Mouse (Mus musculus) midbrain, embryonic 11.5 days (tissue): Measurements from ENCODE around the gene Slc18a2. TPM values are rescaled to one million over a fixed set of nuclear protein-coding genes. Genes with fewer than 3 reads are reported as not detected.
A peak's percentile ranks its signal among the peaks of the same experiment; 100 is the strongest.

ENCODE experiments used
- ATAC-seq: fragments of 200-750 bp; cut with Nextera tagmentation; 2 replicates; pipeline ENCODE4 v1.8.0; 2017; ENCODE audit warnings: moderate TSS enrichment, moderate library complexity; ENCODE audit not compliant: low FRiP score
- DNase-seq: peaks from one replicate; pipeline ENCODE4 v3.0.0; 2015; ENCODE audit warnings: low spot score; ENCODE audit errors: missing footprints
- H3K27ac ChIP-seq: fragments of 300-500 bp; sonication (generic); 2 replicates; pipeline ENCODE4 v1.5.1; 2014; ENCODE audit warnings: low read depth, low read length
- H3K27me3 ChIP-seq: fragments of 300-500 bp; sonication (generic); 2 replicates; pipeline ENCODE4 v1.6.1; 2014; ENCODE audit warnings: mild to moderate bottlenecking, low read length, moderate library complexity, mixed read lengths; ENCODE audit not compliant: control insufficient read depth, insufficient read depth
- H3K36me3 ChIP-seq: fragments of 300-500 bp; sonication (generic); 2 replicates; pipeline ENCODE4 v1.6.1; 2014; ENCODE audit warnings: mild to moderate bottlenecking, low read length, moderate library complexity, mixed read lengths; ENCODE audit not compliant: control insufficient read depth, insufficient read depth
- H3K4me1 ChIP-seq: fragments of 300-500 bp; sonication (generic); 2 replicates; pipeline ENCODE4 v1.6.1; 2014; ENCODE audit warnings: low read length; ENCODE audit not compliant: control insufficient read depth, insufficient read depth
- H3K4me2 ChIP-seq: fragments of 300-500 bp; sonication (generic); 2 replicates; pipeline ENCODE4 v1.6.1; 2014; ENCODE audit warnings: mild to moderate bottlenecking, moderate library complexity
- H3K4me3 ChIP-seq: fragments of 300-500 bp; sonication (generic); 2 replicates; pipeline ENCODE4 v1.5.1; 2014; ENCODE audit warnings: low read depth, low read length
- H3K9ac ChIP-seq: fragments of 300-500 bp; sonication (generic); 2 replicates; pipeline ENCODE4 v1.6.1; 2014; ENCODE audit warnings: low read length
- H3K9me3 ChIP-seq: fragments of 300-500 bp; sonication (generic); 2 replicates; pipeline ENCODE4 v1.6.1; 2016; ENCODE audit warnings: low read length; ENCODE audit not compliant: control insufficient read depth
- WGBS: fragments of 180-500 bp; shearing (Covaris S2); extraction: QIAGEN DNeasy Blood & Tissue Kit; methylation state at CpG from one replicate; pipeline ENCODE4 v1.1.7; 2014; 5-methylcytosine and 5-hydroxymethylcytosine counted together
- polyA plus RNA-seq: library from polyadenylated mRNA; unstranded; fragments of >200 nt; fragmentation: Nextera tagmentation; extraction: Ambion mirVana; gene quantifications from 2 replicates; pipeline ENCODE4 v1.2.1, GENCODE M21; 2014

Slc18a2 gene
- polyA plus RNA-seq, 1 experiment from 2014 or later = 16.0 TPM

- DNase-seq (no peak), ATAC-seq (no peak)
- Histone ChIP-seq H3K9me3 (no peaks in the 10 kb centered on the region), H3K27me3 (no peaks in the 10 kb centered on the region), H3K4me2 (peak overlapping the region; percentile 76), H3K9ac (peak overlapping the region; percentile 89), H3K4me1 (peaks cover 24% of the 10 kb centered on the region), H3K27ac (no peak overlapping the region), H3K4me3 (peak overlapping the region; percentile 88), H3K36me3 (no peaks in the 10 kb centered on the region)
- under 1% methylated on average over 14 of the region's 14 CpGs for WGBS
Observed at GRCm38 (mm10) chr19:59344304-59344711, 83.6 kb downstream of the Slc18a2 start.

DNA sequence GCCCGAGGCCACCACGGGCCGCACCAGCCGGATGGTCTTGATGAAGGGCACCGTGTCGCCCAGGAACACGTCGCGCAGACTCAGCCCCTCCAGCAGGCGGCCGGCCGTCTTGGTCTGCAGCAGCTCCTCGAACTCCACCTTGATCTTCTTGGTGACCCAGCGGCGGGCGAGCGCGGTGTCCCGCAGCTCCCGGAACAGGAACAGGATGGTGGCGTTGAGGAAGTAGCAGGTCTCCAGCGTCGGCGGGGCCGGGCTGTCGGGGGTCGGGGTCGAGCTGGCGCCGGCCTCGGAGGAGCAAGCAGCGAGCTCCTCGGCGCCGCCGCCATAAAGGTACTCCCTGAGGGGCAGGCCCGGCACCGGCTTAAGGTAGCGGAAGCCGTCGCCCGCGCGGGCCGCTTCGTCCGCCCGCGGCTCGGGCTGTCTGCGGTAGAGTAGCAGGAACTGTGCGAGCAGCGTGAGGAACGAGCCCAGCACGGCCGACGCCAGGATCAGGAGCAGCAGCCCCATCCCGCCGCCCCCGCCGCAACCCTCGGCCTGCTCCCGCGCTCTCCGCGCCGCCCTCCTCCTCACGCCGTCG is 84.5 kb downstream of the Slc18a2 start:
- peak; percentile 63 for ATAC-seq

More for the DNA sequence above, 84.5 kb downstream of the Slc18a2 start:
- no peaks in the 10 kb centered on the region for H3K27me3 ChIP-seq
- H3K4me2 ChIP-seq = peak overlapping the region; percentile 76
- no peaks in the 10 kb centered on the region for H3K9me3 ChIP-seq
- 1% methylated on average over 51 of the region's 70 CpGs for WGBS
- H3K27ac ChIP-seq = peak overlapping the region; percentile 85
- peak overlapping the region; percentile 88 for H3K4me3 ChIP-seq
- peak; percentile 94 for DNase-seq
- peaks cover 24% of the 10 kb centered on the region for H3K4me1 ChIP-seq
- H3K9ac ChIP-seq = peak overlapping the region; percentile 89
- no peaks in the 10 kb centered on the region for H3K36me3 ChIP-seq

Other genes starting within 250 kb of the Slc18a2 start
- gene Shtn1, start 184.8 kb upstream of the Slc18a2 start, polyA plus RNA-seq = 1.4 and 2.7 TPM in 2 replicates
- gene Vax1, start 90.8 kb upstream of the Slc18a2 start, polyA plus RNA-seq = 0.18 and 0.65 TPM in 2 replicates
- gene Kcnk18, start 41.7 kb upstream of the Slc18a2 start, polyA plus RNA-seq = not detected in 2 replicates
- 15.1 and 25.5 TPM in 2 replicates for gene Rps12-ps3, start 61.4 kb downstream of the Slc18a2 start, polyA plus RNA-seq
- gene Pdzd8, start 84.9 kb downstream of the Slc18a2 start, polyA plus RNA-seq = 12.9 and 13.4 TPM in 2 replicates
- 12.1 and 12.2 TPM in 2 replicates for gene Emx2, start 197.5 kb downstream of the Slc18a2 start, polyA plus RNA-seq